Mouse (Mus musculus) ES-Bruce4 (cell line): ENCODE measurements around the gene Agpat3.

Experiments used
- CTCF ChIP-seq: IDR thresholded peaks from one replicate; pipeline ENCODE4 v1.8.1; 2011; ENCODE audit warnings: low read depth, low read length
- POLR2A ChIP-seq: IDR thresholded peaks from one replicate; pipeline ENCODE4 v1.8.1; 2011; ENCODE audit warnings: low read length; ENCODE audit not compliant: insufficient read depth

DNA sequence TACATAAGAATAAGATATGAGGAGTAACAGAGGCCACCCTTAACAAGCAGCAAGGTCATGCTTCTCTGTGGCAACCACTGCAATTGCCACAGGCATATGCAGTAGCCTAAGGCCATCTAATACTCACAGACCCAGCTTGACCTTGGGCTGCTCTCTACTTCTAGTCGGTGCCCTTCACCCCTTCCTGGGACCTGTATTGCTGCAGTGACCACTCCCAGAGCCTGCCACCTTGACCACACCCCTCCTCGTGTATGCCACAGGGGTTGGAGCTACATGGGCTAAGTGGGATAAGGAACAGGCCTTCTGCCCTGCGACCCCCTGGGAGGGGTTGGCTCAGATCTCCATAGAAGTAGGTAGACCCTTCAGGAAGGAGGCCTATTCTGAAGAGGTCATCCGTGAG, 55.3 kb downstream of the Agpat3 start:
- no peak for TF ChIP-seq CTCF
- no peak for TF ChIP-seq POLR2A
